Mouse (Mus musculus): ENCODE measurements around the gene Dnajc14.

Dnajc14 gene

GRCm38 (mm10) chr10:128803771-128804270 lies at the start of gene Dnajc14:
Gene Dnajc14, plus strand, starts transcription at chr10:128804062.
- peak; percentile 47 for DNase-seq (ENCODE audit: low spot score)

- no peak for DNase-seq (ENCODE audit: low spot score)
Measured at GRCm38 (mm10) chr10:128772895-128773294, 31.0 kb upstream of the Dnajc14 start.

- no peak for DNase-seq (ENCODE audit: low spot score)
Measured at GRCm38 (mm10) chr10:128773685-128774084, 30.2 kb upstream of the Dnajc14 start.

- DNase-seq (ENCODE audit: low spot score): no peak
Measured at GRCm38 (mm10) chr10:128778441-128778840, 25.4 kb upstream of the Dnajc14 start.

- DNase-seq (ENCODE audit: low spot score): peak; percentile 93
Measured at GRCm38 (mm10) chr10:128779011-128779795, 24.7 kb upstream of the Dnajc14 start.

- DNase-seq (ENCODE audit: low spot score): peak; percentile 39
Measured at GRCm38 (mm10) chr10:128780200-128780599, 23.7 kb upstream of the Dnajc14 start.

GRCm38 (mm10) chr10:128790398-128791124 lies 13.3 kb upstream of the Dnajc14 start, which contains the start of gene Mmp19:
Gene Mmp19, plus strand, starts transcription at chr10:128790910.
- DNase-seq (ENCODE audit: low spot score): no peak

- no peak for DNase-seq (ENCODE audit: low spot score)
Measured at GRCm38 (mm10) chr10:128792041-128792440, 11.8 kb upstream of the Dnajc14 start.

- no peak for DNase-seq (ENCODE audit: low spot score)
Measured at GRCm38 (mm10) chr10:128793258-128793657, 10.6 kb upstream of the Dnajc14 start.

GRCm38 (mm10) chr10:128794391-128794790 lies 9.5 kb upstream of the Dnajc14 start:
- DNase-seq (ENCODE audit: low spot score): no peak

- DNase-seq (ENCODE audit: low spot score): no peak
Measured at GRCm38 (mm10) chr10:128795581-128795980, 8.3 kb upstream of the Dnajc14 start.

GRCm38 (mm10) chr10:128798676-128799075 lies 5.2 kb upstream of the Dnajc14 start:
- no peak for DNase-seq (ENCODE audit: low spot score)

- DNase-seq (ENCODE audit: low spot score): no peak
Measured at GRCm38 (mm10) chr10:128801981-128802495, 1.8 kb upstream of the Dnajc14 start.

GRCm38 (mm10) chr10:128802956-128803355 lies 906 bp upstream of the Dnajc14 start:
- DNase-seq (ENCODE audit: low spot score): no peak

GRCm38 (mm10) chr10:128803361-128803760 lies 501 bp upstream of the Dnajc14 start:
- DNase-seq (ENCODE audit: low spot score): no peak

GRCm38 (mm10) chr10:128804271-128805091 lies 619 bp downstream of the Dnajc14 start, which contains the start of gene Tmem198b:
Gene Tmem198b, minus strand, starts transcription at chr10:128804370.
- peak; percentile 52 for DNase-seq (ENCODE audit: low spot score)

- peak; percentile 97 for DNase-seq (ENCODE audit: low spot score)
Measured at GRCm38 (mm10) chr10:128805092-128806000, 1.5 kb downstream of the Dnajc14 start.

GRCm38 (mm10) chr10:128806086-128806485 lies 2.2 kb downstream of the Dnajc14 start:
- no peak for DNase-seq (ENCODE audit: low spot score)

GRCm38 (mm10) chr10:128807018-128807417 lies 3.2 kb downstream of the Dnajc14 start:
- no peak for DNase-seq (ENCODE audit: low spot score)

- no peak for DNase-seq (ENCODE audit: low spot score)
Measured at GRCm38 (mm10) chr10:128817033-128817432, 13.2 kb downstream of the Dnajc14 start, which contains the start of gene Sarnp. Gene Sarnp, plus strand, starts transcription at chr10:128817333.

- DNase-seq (ENCODE audit: low spot score): no peak
Measured at GRCm38 (mm10) chr10:128820217-128820616, 16.4 kb downstream of the Dnajc14 start.

Measured in lung, postnatal 25 days (tissue).